Mouse (Mus musculus) granulocyte monocyte progenitor cell, adult 5-6 weeks (primary cell): Measurements from ENCODE around the gene Rtn4ip1. TPM values are rescaled to one million over a fixed set of nuclear protein-coding genes. Genes with fewer than 3 reads are reported as not detected.
"Not testable (repeated sequence)": the region's sequence is repeated elsewhere in the genome, so short reads cannot be mapped to it uniquely, and the experiment has no call there.

Experiments
- ATAC-seq: replicated peaks from 2 replicates; pipeline ENCODE4 v1.8.0; 2016; ENCODE audit warnings: mild to moderate bottlenecking, moderate TSS enrichment, inconsistent platforms; ENCODE audit not compliant: poor library complexity, severe bottlenecking
- total RNA-seq, 2 experiments: library from RNA; stranded (forward) in 1 of 2; stranded (reverse) in 1 of 2; fragments of 200-712, 200-1000 nt in 1 of 2; fragments of >200 nt in 1 of 2; fragmentation: Nextera tagmentation in 1 of 2; gene quantifications; 2 replicates each; pipeline ENCODE4 v1.2.3; 2014 to 2017

Gene Rtn4ip1
- total RNA-seq, 2 experiments from 2014 or later: 12.8 to 26.7 TPM

- not testable (repeated sequence) for ATAC-seq
These were observed 24.2 kb downstream of the Rtn4ip1 start for GRCm38 (mm10) chr10:43925776-43926175.

DNA sequence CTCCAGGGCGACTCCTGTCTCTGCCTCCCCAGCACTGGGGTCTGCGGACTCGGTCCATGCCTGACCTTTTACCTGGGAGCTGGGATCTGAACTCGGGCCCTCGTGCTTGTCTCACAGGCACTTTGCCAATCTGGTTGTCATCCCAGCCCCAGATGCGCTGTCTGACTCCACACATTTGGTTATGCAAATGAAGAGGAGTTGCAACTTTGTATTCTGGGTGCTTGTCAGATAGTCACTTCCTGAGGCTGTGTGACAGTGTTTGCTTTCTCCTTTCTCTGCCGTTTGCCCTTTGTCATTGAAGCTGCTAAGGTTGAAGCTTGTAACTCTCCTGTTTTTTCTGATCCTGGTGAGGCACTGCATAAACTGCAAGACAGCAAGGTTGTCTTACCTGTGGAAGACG is 26.1 kb downstream of the Rtn4ip1 start:
- no peak for ATAC-seq

DNA sequence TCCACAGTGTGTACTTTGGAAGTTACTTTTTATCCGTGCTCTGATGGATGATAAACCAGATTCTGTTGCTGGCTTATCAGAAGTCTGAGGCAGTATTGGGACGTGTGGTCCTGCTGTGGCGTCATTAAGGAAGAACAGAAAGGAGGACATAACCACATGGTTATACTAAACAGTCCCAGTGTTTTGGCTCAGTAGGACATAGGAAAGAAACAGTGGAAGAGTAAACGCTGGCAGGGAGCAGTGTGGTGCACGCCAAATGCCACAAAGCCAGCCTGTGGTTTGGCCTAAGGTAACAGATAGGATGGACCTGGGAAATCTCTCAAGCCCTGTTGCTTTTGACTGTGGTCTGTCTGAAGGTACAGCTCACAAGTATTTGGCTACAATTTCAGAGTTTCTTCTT is 27.0 kb downstream of the Rtn4ip1 start:
- no peak for ATAC-seq

DNA sequence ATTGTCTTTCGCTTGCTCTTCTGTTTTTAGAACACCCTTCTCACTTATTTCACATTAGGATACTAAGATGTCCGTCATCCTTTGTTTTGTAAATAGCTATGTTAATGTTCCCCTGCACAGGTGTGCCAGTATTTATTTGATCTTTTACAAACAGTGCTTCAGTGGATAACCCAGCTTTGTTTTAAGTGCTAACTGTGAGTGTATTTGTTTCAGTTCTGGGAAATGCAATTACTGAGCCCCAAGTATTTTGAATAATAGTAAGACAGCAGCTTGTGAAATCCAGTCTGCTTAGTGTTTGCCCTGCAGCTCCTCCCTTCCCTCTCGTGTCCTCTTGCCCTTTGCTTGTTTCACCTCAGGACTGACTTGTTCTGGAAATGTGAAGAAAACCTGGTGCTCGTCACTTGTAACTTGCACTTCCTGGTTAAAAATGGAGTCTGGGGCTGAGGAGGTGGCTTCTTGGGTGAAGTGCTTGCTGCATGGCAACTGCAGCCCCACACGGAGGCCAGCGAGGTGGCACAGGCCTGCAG is 37.6 kb downstream of the Rtn4ip1 start:
- ATAC-seq: no peak

DNA sequence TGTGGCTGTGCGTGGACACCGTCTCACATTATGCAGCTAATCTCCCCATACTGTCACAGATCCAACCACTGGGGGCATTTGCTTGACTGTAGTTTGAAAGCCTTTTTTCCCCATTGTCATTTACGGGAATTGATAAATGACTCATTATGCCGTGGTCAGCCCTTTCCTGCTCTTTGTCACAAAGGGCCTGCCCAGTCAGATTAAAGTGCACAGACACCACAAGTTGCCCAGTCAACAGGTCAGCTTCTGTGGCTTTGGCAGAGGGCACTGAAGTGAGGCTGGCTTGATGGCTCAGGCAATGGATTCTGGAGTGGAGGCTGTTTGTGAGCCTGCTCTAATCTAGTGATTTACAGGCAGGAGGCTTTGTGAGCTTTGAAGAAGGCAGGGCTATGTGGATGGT is 42.1 kb downstream of the Rtn4ip1 start:
- ATAC-seq: no peak

GRCm38 (mm10) chr10:43945435-43945834 is 43.8 kb downstream of the Rtn4ip1 start:
- ATAC-seq: no peak

DNA sequence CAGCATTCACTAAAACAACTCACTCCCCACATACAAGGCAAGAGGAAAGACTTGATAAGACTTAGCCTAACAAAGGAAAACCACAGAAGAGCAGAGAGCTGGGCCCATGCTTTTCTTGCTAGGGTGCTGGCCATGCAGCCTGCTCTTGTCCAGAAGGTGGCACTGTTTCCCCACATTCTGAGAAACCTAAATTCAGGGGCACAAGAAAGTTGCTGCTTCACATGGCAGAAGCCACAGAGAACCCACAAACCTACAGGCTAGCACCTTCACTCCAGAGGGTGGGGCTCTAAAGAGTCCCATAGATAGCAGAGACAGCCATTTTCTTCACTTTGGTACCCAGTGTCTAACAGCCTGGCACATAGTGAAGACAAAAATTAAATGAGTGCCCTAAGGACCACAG is 52.3 kb downstream of the Rtn4ip1 start:
- ATAC-seq: peak; percentile 83

DNA sequence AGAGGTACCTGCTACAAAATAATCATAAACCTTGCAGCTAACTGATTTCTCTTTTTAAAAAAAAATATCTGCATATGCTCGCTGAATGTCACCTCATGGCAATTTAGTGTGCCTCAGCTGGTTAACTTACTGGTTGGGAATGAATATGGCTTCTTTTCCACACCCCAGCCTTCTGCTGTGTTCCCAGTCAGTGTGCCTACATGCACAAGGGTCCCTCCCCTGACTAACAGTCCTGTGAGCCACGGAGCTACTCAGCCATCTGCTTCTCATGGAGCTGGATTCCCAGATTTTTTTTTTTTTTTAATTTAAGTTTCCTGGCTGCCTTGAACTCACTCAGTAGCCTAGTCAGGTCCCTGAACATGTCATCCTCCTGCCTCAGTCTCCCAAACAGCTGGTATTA is 63.3 kb downstream of the Rtn4ip1 start:
- ATAC-seq: no peak

DNA sequence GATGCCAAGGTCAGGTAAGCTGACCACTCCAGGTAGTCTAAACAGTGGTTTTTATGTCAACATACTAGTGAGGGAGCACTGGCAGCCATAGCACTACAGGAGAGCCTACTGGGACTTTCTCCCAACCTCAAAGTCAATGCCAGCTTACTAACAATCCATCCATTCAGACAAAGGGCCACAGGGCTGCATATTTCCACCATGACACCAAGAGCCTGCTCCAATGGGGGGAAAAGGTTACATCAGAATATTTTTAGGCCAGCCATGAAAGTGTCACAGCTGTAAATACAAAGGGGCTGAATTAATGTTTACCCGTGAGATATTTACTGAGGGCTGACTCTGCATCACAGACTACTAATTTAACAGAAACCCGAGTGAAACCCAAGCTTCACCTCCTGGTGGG is 71.6 kb downstream of the Rtn4ip1 start:
- ATAC-seq: no peak

GRCm38 (mm10) chr10:43977353-43977752 is 75.7 kb downstream of the Rtn4ip1 start:
- ATAC-seq: no peak

- ATAC-seq: no peak
These were observed 78.5 kb downstream of the Rtn4ip1 start for GRCm38 (mm10) chr10:43980080-43980479.

DNA sequence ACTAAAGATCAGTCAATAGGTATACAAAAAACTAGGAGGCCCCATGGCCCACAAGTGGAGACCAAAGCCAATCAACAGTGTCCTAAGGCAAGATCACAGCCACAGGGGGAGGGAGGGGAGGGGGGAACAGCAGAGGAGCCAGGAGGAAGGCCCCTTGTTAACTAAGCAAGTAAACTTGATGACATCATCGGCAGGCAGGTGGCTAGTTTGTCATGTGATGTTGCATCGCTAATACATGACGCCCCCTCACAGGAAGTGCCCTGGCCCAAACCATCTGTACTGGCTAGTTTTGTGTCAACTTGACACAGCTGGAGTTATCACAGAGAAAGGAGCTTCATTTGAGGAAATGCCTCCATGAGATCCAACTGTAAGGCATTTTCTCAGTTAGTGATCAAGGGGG is 79.1 kb downstream of the Rtn4ip1 start:
- not testable (repeated sequence) for ATAC-seq

DNA sequence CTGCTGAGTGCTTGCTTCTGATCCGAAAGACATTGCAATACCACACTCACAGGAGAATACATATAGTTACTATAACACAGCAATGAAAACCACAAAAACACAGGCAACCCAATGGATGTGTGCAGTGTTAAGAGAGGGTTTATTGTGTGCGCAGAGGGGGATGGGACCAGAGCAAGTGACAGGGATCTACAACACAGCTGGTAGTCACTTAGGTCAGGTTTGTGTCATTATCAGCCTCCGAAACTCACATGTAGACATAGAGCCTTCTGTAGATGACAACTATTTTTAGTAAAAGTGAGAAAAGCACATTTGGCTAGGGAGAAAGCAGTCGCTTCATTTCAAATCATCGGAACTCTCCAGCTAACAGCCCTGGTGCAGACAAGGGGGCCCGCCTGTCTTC is 80.9 kb downstream of the Rtn4ip1 start:
- ATAC-seq: no peak

DNA sequence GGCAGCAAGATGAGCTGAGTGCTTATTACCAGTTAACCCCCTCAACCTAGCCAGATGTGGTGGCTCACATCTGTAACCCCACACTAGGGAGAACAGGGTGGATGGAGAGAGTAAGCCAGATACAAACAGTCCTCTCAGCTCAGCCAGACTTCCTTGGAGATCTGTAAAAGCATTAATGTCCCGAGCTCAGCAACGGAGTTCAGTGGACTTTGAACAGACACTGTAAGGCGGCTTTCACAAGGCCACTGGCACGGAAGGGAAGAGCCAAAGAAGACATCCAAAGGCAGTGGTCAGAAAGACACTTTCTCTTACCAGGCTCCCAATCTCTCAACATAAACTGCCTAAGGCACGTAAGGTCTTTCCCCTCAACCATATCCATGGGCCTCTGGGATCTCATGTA is 81.6 kb downstream of the Rtn4ip1 start:
- ATAC-seq: no peak

DNA sequence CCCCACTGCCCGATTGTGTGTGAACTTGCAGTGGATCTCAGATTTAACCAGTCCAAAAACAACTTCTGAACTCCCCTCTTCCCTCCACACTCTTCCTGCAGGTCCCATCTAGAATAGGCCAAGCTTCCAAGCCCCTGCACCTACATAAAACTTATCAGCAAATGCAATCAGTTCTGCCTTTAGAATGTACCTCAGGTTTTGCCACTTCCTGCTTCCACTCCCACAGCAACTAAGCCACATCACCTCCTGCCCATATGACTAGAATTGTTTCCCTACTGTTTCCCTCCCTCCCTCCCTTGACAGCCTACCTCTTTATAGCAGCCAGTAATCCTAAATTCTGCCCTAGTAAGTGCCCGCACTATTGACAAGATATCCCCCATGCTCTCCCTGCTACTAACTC is 82.3 kb downstream of the Rtn4ip1 start:
- ATAC-seq: no peak

- ATAC-seq: no peak
These were observed 89.7 kb downstream of the Rtn4ip1 start for GRCm38 (mm10) chr10:43991268-43991667.

DNA sequence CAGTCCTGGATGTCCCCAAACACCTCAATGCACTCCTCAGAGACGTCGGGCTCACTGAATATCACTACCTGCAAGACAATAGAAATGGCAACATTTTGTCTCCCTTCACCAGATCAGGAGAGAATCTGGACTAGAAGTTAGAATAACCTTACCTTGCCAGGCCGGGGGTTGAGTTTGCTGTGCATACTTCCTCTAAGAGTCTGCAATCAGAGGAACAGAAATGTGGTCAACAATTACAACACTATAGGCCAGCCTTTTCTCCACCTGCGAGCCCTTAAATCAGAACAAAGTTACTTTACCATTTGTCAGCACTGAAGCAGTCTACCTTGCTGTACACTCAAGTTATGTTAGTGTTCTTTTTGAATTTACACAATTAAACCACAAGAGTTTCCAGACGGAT is 90.9 kb downstream of the Rtn4ip1 start:
- peak; percentile 60 for ATAC-seq

GRCm38 (mm10) chr10:43993198-43993597 is 91.6 kb downstream of the Rtn4ip1 start:
- no peak for ATAC-seq

GRCm38 (mm10) chr10:43995858-43996650 is 94.4 kb downstream of the Rtn4ip1 start:
- peak; percentile 86 for ATAC-seq

DNA sequence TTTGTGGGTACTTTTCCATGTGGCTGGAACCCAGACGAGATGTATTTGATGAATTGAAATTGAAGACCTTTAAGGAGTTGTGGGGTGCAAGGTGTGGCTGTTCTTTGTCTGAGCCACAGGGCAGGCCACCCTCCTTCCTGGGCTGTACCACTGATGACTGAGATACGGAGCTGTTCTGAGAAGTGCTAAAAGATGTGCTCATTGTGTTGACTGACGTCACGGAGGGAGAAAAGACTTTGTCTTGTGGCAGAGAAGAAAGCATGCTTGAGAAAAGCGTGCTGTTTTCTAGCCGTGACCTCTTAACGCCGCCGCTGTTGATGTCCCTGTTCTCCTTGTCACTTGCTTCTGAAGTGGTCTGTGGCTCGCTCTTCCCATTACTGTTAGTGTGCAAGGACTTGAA is 95.7 kb downstream of the Rtn4ip1 start:
- no peak for ATAC-seq

DNA sequence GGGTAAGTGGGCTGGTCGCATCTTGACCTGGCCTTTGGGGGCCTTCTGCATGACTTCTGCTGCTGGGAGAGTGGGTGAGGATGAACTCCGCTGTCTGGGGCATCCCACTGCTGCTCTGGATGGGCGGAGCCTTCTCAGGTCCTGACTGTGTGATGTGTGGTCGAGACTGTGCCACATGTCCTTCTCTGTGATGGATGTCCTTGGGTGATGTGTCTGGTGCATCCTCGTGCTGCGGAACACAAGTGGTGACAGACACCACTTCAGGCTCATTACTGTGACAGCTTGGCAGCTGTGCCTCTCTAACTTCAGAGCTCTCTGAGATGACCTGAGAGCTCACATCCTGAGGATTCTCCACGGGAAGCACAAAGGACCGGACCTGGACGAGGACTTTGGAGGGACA is 96.4 kb downstream of the Rtn4ip1 start:
- no peak for ATAC-seq

DNA sequence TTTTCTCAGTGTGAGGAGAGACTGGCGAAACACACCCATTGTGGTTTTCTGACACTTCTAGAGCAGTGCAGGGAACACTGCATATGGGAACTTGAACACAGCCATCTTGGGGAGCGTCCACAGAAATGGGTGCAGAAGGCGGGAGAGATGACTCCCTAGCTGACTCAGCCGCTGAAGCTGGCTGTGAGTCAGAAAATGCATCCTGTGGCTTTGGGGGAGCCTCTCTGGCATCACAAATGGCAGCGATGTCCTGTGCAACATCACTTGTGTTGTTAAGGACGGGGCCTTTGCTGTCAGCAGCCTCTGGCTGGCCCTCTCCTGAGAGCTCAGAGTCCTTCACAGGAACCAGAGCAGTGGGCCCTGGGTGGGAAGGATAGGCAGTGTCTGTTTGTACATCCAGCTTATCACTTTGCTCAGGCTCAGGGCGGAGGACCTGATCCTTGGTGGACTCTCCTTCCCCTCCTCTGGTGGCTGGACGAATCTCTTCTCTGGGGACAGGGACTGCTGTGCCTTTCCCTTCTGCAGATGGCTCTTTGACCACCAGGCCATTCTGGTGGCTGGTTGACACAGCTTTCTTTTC is 97.0 kb downstream of the Rtn4ip1 start:
- no peak for ATAC-seq
